Mouse (Mus musculus): Measurements from ENCODE around the gene Bub1b. TPM values are rescaled to one million over a fixed set of nuclear protein-coding genes. Genes with fewer than 3 reads are reported as not detected.

Bub1b gene
- polyA plus RNA-seq, 1 experiment from 2014 or later: 135 TPM

GRCm38 (mm10) chr2:118562431-118562830 lies 35.6 kb upstream of the Bub1b start:
- Histone ChIP-seq H3K9ac (replicated peaks; ENCODE audit: low read length) (no peak overlapping the region), H3K9me3 (replicated peaks; ENCODE audit: control insufficient read depth, low read length) (no peaks in the 10 kb centered on the region), H3K4me2 (ENCODE audit: low read depth, low read length) (no peak overlapping the region), H3K27ac (replicated peaks; ENCODE audit: low read depth, low read length) (no peak overlapping the region), H3K4me1 (ENCODE audit: control insufficient read depth, insufficient read depth, low read length) (no peaks in the 10 kb centered on the region), H3K4me3 (ENCODE audit: low read depth, low read length) (no peak overlapping the region), H3K27me3 (ENCODE audit: control insufficient read depth, insufficient read depth, low read length) (no peaks in the 10 kb centered on the region), H3K36me3 (replicated peaks; ENCODE audit: control insufficient read depth, insufficient read depth, low read depth, low read length) (no peaks in the 10 kb centered on the region; the same call in 1 of the 2 replicates)
- WGBS: 87% methylated on average over 3 of the region's 3 CpGs
- no peak for ATAC-seq (replicated peaks; ENCODE audit: insufficient number of reproducible peaks, low FRiP score, low TSS enrichment, low read depth)
- no peak for DNase-seq (ENCODE audit: low spot score)

GRCm38 (mm10) chr2:118567179-118567578 lies 30.8 kb upstream of the Bub1b start:
- DNase-seq (ENCODE audit: low spot score): no peak
- H3K36me3 ChIP-seq (replicated peaks; ENCODE audit: control insufficient read depth, insufficient read depth, low read depth, low read length): no peaks in the 10 kb centered on the region; the same call in 1 of the 2 replicates
- no peak overlapping the region for H3K9ac ChIP-seq (replicated peaks; ENCODE audit: low read length)
- no peaks in the 10 kb centered on the region for H3K4me1 ChIP-seq (ENCODE audit: control insufficient read depth, insufficient read depth, low read length)
- no peak overlapping the region for H3K4me2 ChIP-seq (ENCODE audit: low read depth, low read length)
- ATAC-seq (replicated peaks; ENCODE audit: insufficient number of reproducible peaks, low FRiP score, low TSS enrichment, low read depth): no peak
- no peaks in the 10 kb centered on the region for H3K9me3 ChIP-seq (replicated peaks; ENCODE audit: control insufficient read depth, low read length)
- H3K4me3 ChIP-seq (ENCODE audit: low read depth, low read length): no peak overlapping the region
- 88% methylated on average over 8 of the region's 8 CpGs for WGBS
- H3K27ac ChIP-seq (replicated peaks; ENCODE audit: low read depth, low read length): no peak overlapping the region
- H3K27me3 ChIP-seq (ENCODE audit: control insufficient read depth, insufficient read depth, low read length): no peaks in the 10 kb centered on the region

DNA sequence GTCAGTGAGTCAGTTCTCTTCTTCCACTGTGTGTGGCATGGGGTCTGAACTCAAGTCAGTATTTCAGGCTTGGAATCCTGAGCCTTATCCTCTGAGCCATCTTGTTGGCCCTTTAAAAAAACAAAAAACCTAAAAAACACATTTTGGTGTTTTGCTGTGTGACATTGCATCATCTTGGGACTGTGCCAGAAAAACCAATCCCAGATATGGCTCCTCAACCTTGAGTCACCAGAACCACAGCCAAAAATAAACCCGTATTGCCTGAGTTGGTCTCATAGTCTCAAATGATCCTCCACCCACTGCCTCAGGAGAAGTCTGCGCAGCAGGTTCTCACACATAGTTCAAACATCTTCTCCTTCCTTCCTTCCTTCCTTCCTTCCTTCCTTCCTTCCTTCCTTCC lies 27.1 kb upstream of the Bub1b start:
- 91% methylated on average over 2 of the region's 2 CpGs for WGBS
- no peaks in the 10 kb centered on the region for H3K9me3 ChIP-seq (replicated peaks; ENCODE audit: control insufficient read depth, low read length)
- no peak overlapping the region for H3K27ac ChIP-seq (replicated peaks; ENCODE audit: low read depth, low read length)
- DNase-seq (ENCODE audit: low spot score) (no peak), ATAC-seq (replicated peaks; ENCODE audit: insufficient number of reproducible peaks, low FRiP score, low TSS enrichment, low read depth) (no peak)
- no peak overlapping the region for H3K4me3 ChIP-seq (ENCODE audit: low read depth, low read length)
- H3K27me3 ChIP-seq (ENCODE audit: control insufficient read depth, insufficient read depth, low read length): no peaks in the 10 kb centered on the region
- H3K36me3 ChIP-seq (replicated peaks; ENCODE audit: control insufficient read depth, insufficient read depth, low read depth, low read length): no peaks in the 10 kb centered on the region
- H3K9ac ChIP-seq (replicated peaks; ENCODE audit: low read length): no peak overlapping the region
- H3K4me2 ChIP-seq (ENCODE audit: low read depth, low read length): no peak overlapping the region
- H3K4me1 ChIP-seq (ENCODE audit: control insufficient read depth, insufficient read depth, low read length): no peaks in the 10 kb centered on the region

DNA sequence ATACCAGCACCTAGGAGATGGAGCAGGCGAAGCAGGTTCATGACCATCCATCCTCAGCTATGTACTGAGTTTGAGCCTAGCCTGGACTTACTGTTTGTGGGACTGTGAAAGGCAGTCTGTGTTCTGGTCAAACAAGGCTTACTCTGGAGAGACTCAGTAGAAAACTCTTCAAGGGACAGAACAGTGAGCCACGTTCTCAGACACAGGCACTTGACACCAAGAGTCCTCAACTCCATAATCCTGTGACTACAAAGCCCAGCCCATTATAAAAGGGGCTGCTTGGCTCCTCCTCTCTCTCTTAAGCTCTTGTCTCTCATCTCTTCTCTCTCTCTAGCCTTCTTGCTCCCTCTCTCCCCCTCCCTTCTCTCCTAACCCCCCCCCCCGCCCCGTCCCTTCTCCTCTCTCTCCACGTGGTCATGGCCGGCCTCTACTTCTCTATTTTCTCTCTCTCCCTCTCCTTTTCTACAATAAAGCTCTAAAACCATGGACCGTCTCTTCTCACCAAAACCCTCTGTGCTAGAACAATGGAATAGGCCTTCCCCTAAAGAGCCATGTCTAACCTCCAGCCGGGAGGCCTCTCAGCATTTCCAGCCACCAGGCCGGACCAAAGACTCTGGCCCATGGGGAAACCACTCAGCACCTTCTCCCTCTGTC lies 25.7 kb upstream of the Bub1b start:
- no peak overlapping the region for H3K9ac ChIP-seq (replicated peaks; ENCODE audit: low read length)
- no peak overlapping the region for H3K27ac ChIP-seq (replicated peaks; ENCODE audit: low read depth, low read length)
- no peaks in the 10 kb centered on the region for H3K4me1 ChIP-seq (ENCODE audit: control insufficient read depth, insufficient read depth, low read length)
- H3K36me3 ChIP-seq (replicated peaks; ENCODE audit: control insufficient read depth, insufficient read depth, low read depth, low read length): no peaks in the 10 kb centered on the region
- H3K4me2 ChIP-seq (ENCODE audit: low read depth, low read length): no peak overlapping the region
- no peak overlapping the region for H3K4me3 ChIP-seq (ENCODE audit: low read depth, low read length)
- no peak for ATAC-seq (replicated peaks; ENCODE audit: insufficient number of reproducible peaks, low FRiP score, low TSS enrichment, low read depth)
- H3K27me3 ChIP-seq (ENCODE audit: control insufficient read depth, insufficient read depth, low read length): no peaks in the 10 kb centered on the region
- no peaks in the 10 kb centered on the region for H3K9me3 ChIP-seq (replicated peaks; ENCODE audit: control insufficient read depth, low read length)
- 66% methylated on average over 8 of the region's 9 CpGs for WGBS
- no peak for DNase-seq (ENCODE audit: low spot score)

DNA sequence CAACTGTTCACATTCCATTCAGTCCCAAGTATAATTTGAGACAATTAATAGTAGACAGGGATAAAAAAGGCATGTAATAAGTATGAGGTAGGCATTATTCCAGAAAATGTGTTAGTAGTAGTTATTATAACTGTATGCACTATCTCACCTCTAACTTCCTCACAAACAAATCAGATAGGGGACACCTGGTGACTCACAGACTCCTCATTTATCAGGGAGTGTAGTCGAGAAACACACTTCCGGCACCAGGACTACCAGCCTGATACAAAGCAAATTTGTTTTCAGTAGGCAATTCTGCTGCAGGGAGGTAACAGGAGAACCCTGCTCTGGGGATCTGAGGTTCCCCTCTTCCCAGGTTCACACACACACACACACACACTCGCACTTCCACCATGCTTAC lies 24.9 kb upstream of the Bub1b start:
- DNase-seq (ENCODE audit: low spot score) (no peak), ATAC-seq (replicated peaks; ENCODE audit: insufficient number of reproducible peaks, low FRiP score, low TSS enrichment, low read depth) (no peak)
- Histone ChIP-seq H3K9ac (replicated peaks; ENCODE audit: low read length) (no peak overlapping the region), H3K9me3 (replicated peaks; ENCODE audit: control insufficient read depth, low read length) (no peaks in the 10 kb centered on the region), H3K4me2 (ENCODE audit: low read depth, low read length) (no peak overlapping the region), H3K27ac (replicated peaks; ENCODE audit: low read depth, low read length) (no peak overlapping the region), H3K27me3 (ENCODE audit: control insufficient read depth, insufficient read depth, low read length) (no peaks in the 10 kb centered on the region), H3K36me3 (replicated peaks; ENCODE audit: control insufficient read depth, insufficient read depth, low read depth, low read length) (no peaks in the 10 kb centered on the region), H3K4me3 (ENCODE audit: low read depth, low read length) (no peak overlapping the region), H3K4me1 (ENCODE audit: control insufficient read depth, insufficient read depth, low read length) (no peaks in the 10 kb centered on the region)
- WGBS: 78% methylated on average over 3 of the region's 3 CpGs

DNA sequence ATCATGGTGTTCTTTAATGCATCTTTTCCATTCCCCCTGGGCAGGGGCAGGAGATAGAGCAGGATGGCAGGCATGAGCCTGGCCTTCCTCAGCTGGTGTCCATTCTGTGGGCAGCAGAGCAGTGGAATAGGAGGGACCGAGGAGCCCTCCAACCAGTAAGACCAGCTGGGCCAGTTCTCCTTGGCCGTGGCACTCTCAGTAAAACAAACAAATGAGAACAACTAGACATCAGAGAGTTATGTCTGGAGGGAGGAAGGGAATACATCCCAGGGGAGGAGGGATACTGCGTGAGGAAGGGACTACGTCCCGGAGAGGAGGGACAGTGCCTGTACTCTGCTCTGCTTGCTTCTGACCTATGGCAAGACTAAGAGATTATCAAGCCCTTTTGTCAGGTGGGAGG lies 12.0 kb upstream of the Bub1b start:
- WGBS: 60% methylated on average over 5 of the region's 5 CpGs
- no peak for DNase-seq (ENCODE audit: low spot score)
- Histone ChIP-seq H3K4me2 (ENCODE audit: low read depth, low read length) (no peak overlapping the region), H3K4me1 (ENCODE audit: control insufficient read depth, insufficient read depth, low read length) (no peaks in the 10 kb centered on the region), H3K36me3 (replicated peaks; ENCODE audit: control insufficient read depth, insufficient read depth, low read depth, low read length) (no peaks in the 10 kb centered on the region), H3K9me3 (replicated peaks; ENCODE audit: control insufficient read depth, low read length) (no peaks in the 10 kb centered on the region), H3K4me3 (ENCODE audit: low read depth, low read length) (no peak overlapping the region), H3K9ac (replicated peaks; ENCODE audit: low read length) (no peak overlapping the region), H3K27me3 (ENCODE audit: control insufficient read depth, insufficient read depth, low read length) (no peaks in the 10 kb centered on the region), H3K27ac (replicated peaks; ENCODE audit: low read depth, low read length) (no peak overlapping the region)
- ATAC-seq (replicated peaks; ENCODE audit: insufficient number of reproducible peaks, low FRiP score, low TSS enrichment, low read depth): no peak

GRCm38 (mm10) chr2:118587686-118588085 lies 10.3 kb upstream of the Bub1b start:
- no peaks in the 10 kb centered on the region for H3K36me3 ChIP-seq (replicated peaks; ENCODE audit: control insufficient read depth, insufficient read depth, low read depth, low read length)
- H3K4me1 ChIP-seq (ENCODE audit: control insufficient read depth, insufficient read depth, low read length): no peaks in the 10 kb centered on the region
- no peak overlapping the region for H3K27ac ChIP-seq (replicated peaks; ENCODE audit: low read depth, low read length)
- H3K4me3 ChIP-seq (ENCODE audit: low read depth, low read length): no peak overlapping the region
- DNase-seq (ENCODE audit: low spot score) (no peak), ATAC-seq (replicated peaks; ENCODE audit: insufficient number of reproducible peaks, low FRiP score, low TSS enrichment, low read depth) (no peak)
- H3K27me3 ChIP-seq (ENCODE audit: control insufficient read depth, insufficient read depth, low read length): no peaks in the 10 kb centered on the region
- no peak overlapping the region for H3K4me2 ChIP-seq (ENCODE audit: low read depth, low read length)
- WGBS: 69% methylated on average over 3 of the region's 3 CpGs
- H3K9ac ChIP-seq (replicated peaks; ENCODE audit: low read length): no peak overlapping the region
- no peaks in the 10 kb centered on the region for H3K9me3 ChIP-seq (replicated peaks; ENCODE audit: control insufficient read depth, low read length)

GRCm38 (mm10) chr2:118591083-118591482 lies 6.9 kb upstream of the Bub1b start:
- WGBS: 90% methylated on average over 4 of the region's 4 CpGs

More at GRCm38 (mm10) chr2:118591083-118591482, 6.9 kb upstream of the Bub1b start:
- DNase-seq (ENCODE audit: low spot score) (no peak), ATAC-seq (replicated peaks; ENCODE audit: insufficient number of reproducible peaks, low FRiP score, low TSS enrichment, low read depth) (no peak)
- H3K9ac ChIP-seq (replicated peaks; ENCODE audit: low read length): no peak overlapping the region
- H3K27ac ChIP-seq (replicated peaks; ENCODE audit: low read depth, low read length): no peak overlapping the region
- H3K4me1 ChIP-seq (ENCODE audit: control insufficient read depth, insufficient read depth, low read length): no peaks in the 10 kb centered on the region
- no peaks in the 10 kb centered on the region for H3K9me3 ChIP-seq (replicated peaks; ENCODE audit: control insufficient read depth, low read length)
- H3K27me3 ChIP-seq (ENCODE audit: control insufficient read depth, insufficient read depth, low read length): no peaks in the 10 kb centered on the region
- no peaks in the 10 kb centered on the region for H3K36me3 ChIP-seq (replicated peaks; ENCODE audit: control insufficient read depth, insufficient read depth, low read depth, low read length)
- no peak overlapping the region for H3K4me3 ChIP-seq (ENCODE audit: low read depth, low read length)
- no peak overlapping the region for H3K4me2 ChIP-seq (ENCODE audit: low read depth, low read length)

All from embryonic facial prominence, embryonic 11.5 days (tissue).